Mouse (Mus musculus) stomach, embryonic 14.5 days (tissue): ENCODE measurements at regions not wholly inside any gene's neighbourhood (a gene's known extent, or its start where the extent isn't known, plus 50 kb on each side); places are given as distances from the start of the nearest gene placed in this dataset.

ENCODE experiments used
- ATAC-seq: fragments of 200-750 bp; cut with Nextera tagmentation; 2 replicates; pipeline ENCODE4 v1.8.0; 2017; ENCODE audit warnings: low read depth, moderate TSS enrichment; ENCODE audit not compliant: insufficient number of reproducible peaks, insufficient read depth, low FRiP score
- H3K27ac ChIP-seq: fragments of 300-500 bp; sonication (generic); 2 replicates; pipeline ENCODE4 v1.5.1; 2014; ENCODE audit warnings: mild to moderate bottlenecking, low read length, moderate library complexity, mixed read lengths
- H3K27me3 ChIP-seq: fragments of 300-500 bp; sonication (generic); 2 replicates; pipeline ENCODE4 v1.6.1; 2014; ENCODE audit warnings: low read length, control low read depth, mixed read lengths; ENCODE audit not compliant: control insufficient read depth, insufficient read depth
- H3K36me3 ChIP-seq: fragments of 300-500 bp; sonication (generic); 2 replicates; pipeline ENCODE4 v1.6.1; 2014; ENCODE audit warnings: mild to moderate bottlenecking, control low read depth, low read length, moderate library complexity, mixed read lengths; ENCODE audit not compliant: control insufficient read depth, insufficient read depth
- H3K4me1 ChIP-seq: fragments of 300-500 bp; sonication (generic); 2 replicates; pipeline ENCODE4 v1.6.1; 2014; ENCODE audit warnings: low read length, control low read depth, mixed read lengths; ENCODE audit not compliant: control insufficient read depth, insufficient read depth
- H3K4me2 ChIP-seq: fragments of 300-500 bp; sonication (generic); replicated peaks from 2 replicates; pipeline ENCODE4 v1.6.1; 2014; ENCODE audit warnings: low read depth, low read length, control low read depth
- H3K4me3 ChIP-seq: fragments of 300-500 bp; sonication (generic); 2 replicates; pipeline ENCODE4 v1.5.1; 2014; ENCODE audit warnings: low read depth, low read length, control low read depth
- H3K9ac ChIP-seq: fragments of 300-500 bp; sonication (generic); replicated peaks from 2 replicates; pipeline ENCODE4 v1.6.1; 2014; ENCODE audit warnings: low read depth, mild to moderate bottlenecking, control low read depth, low read length, moderate library complexity, mixed read lengths
- H3K9me3 ChIP-seq: fragments of 300-500 bp; sonication (generic); 2 replicates; pipeline ENCODE4 v1.6.1; 2016; ENCODE audit warnings: low read depth, low read length, control low read depth; ENCODE audit not compliant: control insufficient read depth
- WGBS: fragments of 180-500 bp; shearing (Covaris S2); extraction: QIAGEN DNeasy Blood & Tissue Kit; methylation state at CpG from one replicate; pipeline ENCODE4 v1.1.7; 2014; 5-methylcytosine and 5-hydroxymethylcytosine counted together

DNA sequence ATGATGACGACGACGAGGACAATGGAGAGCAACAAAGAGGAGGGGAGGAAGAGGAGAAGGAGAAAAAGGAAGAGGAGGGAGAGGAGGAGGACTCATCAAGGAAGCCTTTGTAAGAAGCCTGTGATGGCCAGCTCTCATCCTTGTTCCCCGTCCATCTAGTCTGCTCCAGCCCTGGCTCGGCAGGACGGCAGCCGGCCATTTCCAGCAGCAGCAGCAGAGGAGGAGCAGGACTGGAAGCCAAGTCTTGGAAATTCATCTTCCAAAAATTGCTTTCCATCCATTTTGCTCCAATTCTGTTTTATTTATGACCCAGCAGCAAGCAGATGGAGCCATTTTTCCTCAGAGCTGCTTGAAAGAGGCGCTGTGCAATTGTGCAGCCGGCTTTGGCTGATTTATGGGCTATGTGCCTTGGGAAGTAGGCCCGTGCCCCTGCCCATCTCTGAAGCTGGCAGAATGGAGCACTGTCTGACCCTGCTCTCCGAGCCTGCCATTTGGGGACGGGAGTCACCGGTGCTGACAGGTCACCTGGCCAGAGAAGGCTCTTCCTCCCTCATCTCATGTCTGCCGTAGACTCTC, 231.2 kb upstream of the N4bp1 start:
- no peaks in the 10 kb centered on the region for H3K9me3 ChIP-seq
- no peaks in the 10 kb centered on the region for H3K27me3 ChIP-seq
- no peak overlapping the region for H3K4me2 ChIP-seq
- no peak overlapping the region for H3K9ac ChIP-seq
- ATAC-seq = no peak
- H3K4me1 ChIP-seq = no peaks in the 10 kb centered on the region
- no peaks in the 10 kb centered on the region for H3K36me3 ChIP-seq
- no peak overlapping the region for H3K4me3 ChIP-seq
- WGBS = 56% methylated on average over 14 of the region's 14 CpGs
- H3K27ac ChIP-seq = no peak overlapping the region

DNA sequence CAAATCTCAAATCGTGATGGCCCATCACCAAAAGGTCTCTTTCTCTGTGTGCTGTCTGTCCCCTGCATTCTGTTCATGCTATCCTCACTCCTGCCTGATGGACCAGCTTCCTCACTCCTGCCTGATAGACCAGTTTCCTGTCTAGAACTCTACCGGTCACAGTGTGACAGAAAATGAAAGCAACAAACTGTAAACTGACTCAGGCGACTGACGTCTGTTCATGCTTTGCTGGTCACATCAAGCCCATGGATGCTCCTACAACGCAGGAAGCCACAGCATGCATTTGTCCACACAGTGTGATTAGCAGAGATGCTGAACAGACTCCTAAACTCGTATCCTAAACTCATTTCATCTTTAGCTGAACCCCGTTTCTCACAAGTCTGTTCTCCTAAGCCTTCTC, 227.3 kb upstream of the N4bp1 start:
- ATAC-seq = no peak
- H3K4me2 ChIP-seq = no peak overlapping the region
- no peak overlapping the region for H3K4me3 ChIP-seq
- no peaks in the 10 kb centered on the region for H3K9me3 ChIP-seq
- H3K36me3 ChIP-seq = no peaks in the 10 kb centered on the region
- no peaks in the 10 kb centered on the region for H3K27me3 ChIP-seq
- H3K27ac ChIP-seq = no peak overlapping the region
- H3K4me1 ChIP-seq = no peaks in the 10 kb centered on the region
- H3K9ac ChIP-seq = no peak overlapping the region
- WGBS = 82% methylated on average over 7 of the region's 7 CpGs

DNA sequence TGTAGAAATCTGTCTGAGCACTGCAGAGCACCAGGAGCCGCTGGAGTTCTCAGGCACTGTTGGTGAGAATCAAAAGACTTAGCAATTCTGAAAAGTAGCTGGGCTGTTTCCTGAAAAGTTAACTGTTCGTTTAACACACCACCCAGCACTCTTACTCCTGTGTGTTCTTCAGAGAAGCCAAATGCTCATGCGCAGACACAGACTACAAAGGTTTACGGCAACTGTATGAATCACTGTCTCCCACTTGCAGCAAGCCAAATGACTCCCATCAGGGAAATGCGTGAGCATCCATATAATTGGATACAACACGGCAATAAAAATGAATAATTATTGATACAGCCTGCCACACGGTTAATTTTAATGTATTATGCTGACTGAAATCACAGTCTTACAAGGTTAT, 220.0 kb upstream of the N4bp1 start:
- Histone ChIP-seq H3K9me3 (no peaks in the 10 kb centered on the region), H3K27me3 (no peaks in the 10 kb centered on the region), H3K4me3 (no peak overlapping the region), H3K27ac (no peak overlapping the region), H3K4me2 (no peak overlapping the region), H3K4me1 (no peaks in the 10 kb centered on the region), H3K9ac (no peak overlapping the region), H3K36me3 (no peaks in the 10 kb centered on the region)
- no peak for ATAC-seq
- WGBS = 70% methylated on average over 7 of the region's 7 CpGs

DNA sequence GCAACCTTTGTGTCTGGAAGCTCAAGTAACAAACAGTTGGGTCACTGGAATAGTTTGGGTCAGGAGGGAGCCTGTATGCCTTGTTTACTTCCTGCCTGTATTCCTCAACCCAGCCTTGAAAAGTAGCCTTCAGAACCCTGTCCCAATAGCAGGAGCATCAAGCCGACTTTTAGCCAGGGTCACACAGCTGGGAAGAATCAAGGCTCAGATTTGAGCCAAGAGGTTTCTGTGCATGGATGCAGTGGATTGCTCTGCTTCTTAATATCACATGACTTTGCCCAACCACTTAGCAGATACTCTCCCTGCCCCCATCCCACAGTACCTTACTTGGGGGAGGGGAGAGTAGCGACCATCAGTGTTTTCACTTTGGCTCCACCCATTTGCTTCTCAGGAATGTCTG, 210.2 kb upstream of the N4bp1 start:
- Histone ChIP-seq H3K4me1 (no peaks in the 10 kb centered on the region), H3K4me2 (no peak overlapping the region), H3K27me3 (no peaks in the 10 kb centered on the region), H3K36me3 (no peaks in the 10 kb centered on the region), H3K9me3 (no peaks in the 10 kb centered on the region), H3K4me3 (no peak overlapping the region), H3K27ac (no peak overlapping the region), H3K9ac (no peak overlapping the region)
- 30% methylated on average over 2 of the region's 2 CpGs for WGBS
- no peak for ATAC-seq

DNA sequence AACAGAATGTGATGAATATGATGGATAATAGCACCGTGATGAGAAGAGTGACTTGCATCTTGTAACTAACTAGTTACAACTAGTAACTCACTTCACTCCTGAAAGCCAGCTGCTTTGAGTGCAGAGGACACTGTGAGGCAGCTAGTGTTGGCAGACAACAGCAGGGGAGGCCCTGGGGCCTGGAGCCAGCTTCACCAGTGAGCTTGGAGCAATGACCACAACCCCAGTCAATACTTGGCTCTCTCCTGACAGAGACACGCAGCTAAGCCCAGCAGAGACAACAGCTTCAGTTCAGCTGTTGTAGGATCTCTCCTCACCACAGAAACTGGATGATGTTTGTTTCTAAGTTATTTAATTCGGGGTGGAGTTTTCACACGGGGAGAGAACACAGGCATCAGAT, 209.6 kb upstream of the N4bp1 start:
- Histone ChIP-seq H3K4me2 (no peak overlapping the region), H3K36me3 (no peaks in the 10 kb centered on the region), H3K9me3 (no peaks in the 10 kb centered on the region), H3K4me3 (no peak overlapping the region), H3K27ac (no peak overlapping the region), H3K27me3 (no peaks in the 10 kb centered on the region), H3K9ac (no peak overlapping the region), H3K4me1 (no peaks in the 10 kb centered on the region)
- 68% methylated on average over 4 of the region's 4 CpGs for WGBS
- no peak for ATAC-seq

DNA sequence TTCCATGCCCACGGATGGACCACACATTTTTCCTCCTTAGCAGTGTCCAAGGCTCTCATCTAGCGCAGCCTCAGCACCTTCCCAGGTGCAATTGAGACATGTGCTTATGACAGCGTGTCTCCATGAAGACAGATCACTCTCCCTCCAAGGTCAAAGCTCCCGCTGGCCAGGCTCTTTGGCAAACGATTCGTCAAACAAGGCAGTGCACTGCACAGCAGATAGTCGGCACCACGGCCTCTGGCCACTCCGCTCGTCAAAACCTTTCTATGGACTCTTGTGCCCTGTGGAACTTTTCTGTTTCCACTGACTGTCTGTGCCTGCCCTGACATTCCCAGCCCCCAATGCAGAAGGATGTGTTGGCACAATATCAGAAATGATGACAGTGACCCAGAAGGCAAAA, 208.7 kb upstream of the N4bp1 start:
- Histone ChIP-seq H3K27me3 (no peaks in the 10 kb centered on the region), H3K4me3 (no peak overlapping the region), H3K9me3 (no peaks in the 10 kb centered on the region), H3K9ac (no peak overlapping the region), H3K27ac (no peak overlapping the region), H3K4me1 (no peaks in the 10 kb centered on the region), H3K36me3 (no peaks in the 10 kb centered on the region), H3K4me2 (no peak overlapping the region)
- no peak for ATAC-seq
- 28% methylated on average over 10 of the region's 10 CpGs for whole genome bisulfite sequencing

- Histone ChIP-seq H3K36me3 (no peaks in the 10 kb centered on the region), H3K4me3 (no peak overlapping the region), H3K9me3 (no peaks in the 10 kb centered on the region), H3K4me2 (no peak overlapping the region), H3K9ac (no peak overlapping the region), H3K27me3 (no peaks in the 10 kb centered on the region), H3K27ac (no peak overlapping the region), H3K4me1 (no peaks in the 10 kb centered on the region)
- 61% methylated on average over 5 of the region's 5 CpGs for WGBS
- ATAC-seq = no peak
Measured at GRCm38 (mm10) chr8:87093081-87093480, 208.0 kb upstream of the N4bp1 start.

GRCm38 (mm10) chr8:87087451-87088095, 202.5 kb upstream of the N4bp1 start:
- 38% methylated on average over 9 of the region's 9 CpGs for WGBS
- no peak overlapping the region for H3K4me3 ChIP-seq
- H3K4me1 ChIP-seq = no peaks in the 10 kb centered on the region
- no peak overlapping the region for H3K27ac ChIP-seq
- no peak for ATAC-seq
- H3K9ac ChIP-seq = no peak overlapping the region
- no peaks in the 10 kb centered on the region for H3K27me3 ChIP-seq
- no peaks in the 10 kb centered on the region for H3K9me3 ChIP-seq
- no peaks in the 10 kb centered on the region for H3K36me3 ChIP-seq
- no peak overlapping the region for H3K4me2 ChIP-seq

GRCm38 (mm10) chr8:87078260-87078659, 193.2 kb upstream of the N4bp1 start:
- no peaks in the 10 kb centered on the region for H3K27me3 ChIP-seq
- no peak for ATAC-seq

More at GRCm38 (mm10) chr8:87078260-87078659, 193.2 kb upstream of the N4bp1 start:
- Histone ChIP-seq H3K36me3 (no peaks in the 10 kb centered on the region), H3K27ac (no peak overlapping the region), H3K4me3 (no peak overlapping the region), H3K4me1 (no peaks in the 10 kb centered on the region), H3K4me2 (no peak overlapping the region), H3K9ac (no peak overlapping the region), H3K9me3 (no peaks in the 10 kb centered on the region)
- WGBS = 70% methylated on average over 6 of the region's 6 CpGs
